In the genomic region with DNA sequence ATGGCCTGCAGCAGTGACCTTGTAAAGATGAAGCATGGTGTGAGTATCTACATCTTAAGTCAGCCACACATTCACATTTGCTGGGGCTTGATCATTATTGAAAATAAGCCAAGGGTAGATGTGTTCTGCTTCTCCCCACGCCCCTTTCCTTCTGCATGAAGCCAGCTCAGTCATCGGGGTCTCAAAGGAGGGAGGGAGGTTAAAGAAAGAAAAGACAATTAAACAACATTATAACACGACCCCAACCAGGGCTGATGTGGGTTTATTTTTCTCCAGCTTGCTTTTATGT, we compare ENCODE assay signal across 8 mouse cellular contexts.
A peak's percentile ranks its signal among the peaks of the same experiment; 100 is the strongest.
DNase-seq lines count a peak whose midpoint lies in the region; ATAC-seq and TF ChIP-seq lines count a peak whose summit lies in the region.
"Had no signal": no experiment of that assay in that cellular context is flagged by ENCODE, and none has a peak within 500 bp of the region (broad histone marks: within the 10 kb centered on the region; RNA-seq: fewer than 3 reads in every experiment).

No protein-coding gene starts in this region.

- peak overlapping the region; percentile 59; the same call in 1 of the 2 replicates for H3K4me2 ChIP-seq in kidney, embryonic 16.5 days (replicated peaks; ENCODE audit: low read depth, low read length)

- H3K4me3 ChIP-seq in kidney, embryonic 16.5 days (ENCODE audit: low read length) = no peak overlapping the region
- H3K4me3 ChIP-seq in C2C12 (ENCODE audit: insufficient read depth, poor library complexity, severe bottlenecking) (no peak overlapping the region), G1E (ENCODE audit: low read depth, low read length) (peak overlapping the region; percentile 83; the same call in 1 of the 2 replicates)
- H3K4me3 ChIP-seq in limb, embryonic 10.5 days = no peak overlapping the region

- WGBS in kidney, embryonic 16.5 days = 60% methylated on average over 3 of the region's 3 CpGs
- 82% methylated on average over 3 of the region's 3 CpGs for WGBS in limb, embryonic 10.5 days

- no peaks in the 10 kb centered on the region for H3K9me3 ChIP-seq in kidney, embryonic 16.5 days (ENCODE audit: low read length)
- H3K9me3 ChIP-seq in G1E (replicated peaks) = peaks cover 28% of the 10 kb centered on the region
- H3K9me3 ChIP-seq in limb, embryonic 10.5 days (replicated peaks) = no peaks in the 10 kb centered on the region

- TF ChIP-seq CTCF in C2C12 (IDR thresholded peaks at IDR 0.05; ENCODE audit: control insufficient read depth, insufficient read depth, insufficient read length) (no peak), G1E (IDR thresholded peaks at IDR 0.05; ENCODE audit: low read depth, low read length) (no peak)

- H3K79me3 ChIP-seq in C2C12 (ENCODE audit: low read depth) = peaks cover 29% of the 10 kb centered on the region

- H3K4me1 ChIP-seq in kidney, embryonic 16.5 days (ENCODE audit: insufficient read depth, low read length) = peaks cover 19% of the 10 kb centered on the region
- peaks cover 31% of the 10 kb centered on the region for H3K4me1 ChIP-seq in G1E (ENCODE audit: insufficient read depth, low read depth, low read length)
- peaks cover 26% of the 10 kb centered on the region for H3K4me1 ChIP-seq in limb, embryonic 10.5 days

- peak overlapping the region; percentile 13 for H3ac ChIP-seq in C2C12 (ENCODE audit: control insufficient read depth, insufficient read length, low read depth)

- ATAC-seq in kidney, embryonic 16.5 days (ENCODE audit: low FRiP score, low TSS enrichment) = no peak
- ATAC-seq in G1E (ENCODE audit: extremely low read depth, insufficient number of reproducible peaks, low FRiP score, poor library complexity, severe bottlenecking) = no peak

- H3K27ac ChIP-seq in kidney, embryonic 16.5 days (ENCODE audit: low read length) = no peak overlapping the region
- H3K27ac ChIP-seq in limb, embryonic 10.5 days = peak overlapping the region; percentile 91

- intact Hi-C loops in left cerebral cortex, postnatal 36 days (cut with DNase I) = no loop called here

- H3K79me2 ChIP-seq in C2C12 (ENCODE audit: control insufficient read depth, insufficient read depth) = peaks cover 42% of the 10 kb centered on the region

- peaks cover 9% of the 10 kb centered on the region for H3K36me3 ChIP-seq in kidney, embryonic 16.5 days (ENCODE audit: insufficient read depth, low read length)
- H3K36me3 ChIP-seq in C2C12 (ENCODE audit: control insufficient read depth, insufficient read depth) (peaks cover 28% of the 10 kb centered on the region), G1E (replicated peaks) (peaks cover 30% of the 10 kb centered on the region)
- peaks cover 29% of the 10 kb centered on the region for H3K36me3 ChIP-seq in limb, embryonic 10.5 days

- DNase-seq in kidney, postnatal 36 days = no peak
- DNase-seq in G1E (ENCODE audit: low spot score) (no peak), adipocyte (ENCODE audit: low spot score) (no peak)
- no peak for DNase-seq in limb, embryonic 10.5 days (ENCODE audit: low spot score)
- DNase-seq in left cerebral cortex, postnatal 36 days (ENCODE audit: low spot score in 2 of 2) = no peak

- H3K9ac ChIP-seq in kidney, embryonic 16.5 days (replicated peaks; ENCODE audit: low read length) = no peak overlapping the region

- H3K27me3 ChIP-seq in kidney, embryonic 16.5 days (ENCODE audit: insufficient read depth, low read length) = no peaks in the 10 kb centered on the region
- H3K27me3 ChIP-seq in C2C12 (ENCODE audit: control insufficient read depth, insufficient read depth, insufficient read length) (no peaks in the 10 kb centered on the region), G1E (ENCODE audit: insufficient read depth, low read length) (no peaks in the 10 kb centered on the region)
- H3K27me3 ChIP-seq in limb, embryonic 10.5 days (ENCODE audit: low read depth, poor library complexity, severe bottlenecking) = no peaks in the 10 kb centered on the region
- H3K27me3 ChIP-seq: Patski had no signal

TF ChIP-seq in C2C12, 6 proteins besides CTCF, POLR2A, EP300 and RAD21:
- no peak for TF ChIP-seq FOSL1 (IDR thresholded peaks at IDR 0.05; ENCODE audit: insufficient read depth, low read length, poor library complexity, severe bottlenecking)
- TF ChIP-seq MYOD1 (IDR thresholded peaks at IDR 0.05; ENCODE audit: control insufficient read depth, insufficient read length, low read depth) = no peak
- no peak for TF ChIP-seq MYOG (IDR thresholded peaks at IDR 0.05; ENCODE audit: control insufficient read depth, extremely low read depth, insufficient read length)
- no peak for TF ChIP-seq MAX (IDR thresholded peaks at IDR 0.05)
- TF ChIP-seq USF1 (IDR thresholded peaks at IDR 0.05; ENCODE audit: low read depth) = no peak
- TF ChIP-seq CEBPB (IDR thresholded peaks at IDR 0.05; ENCODE audit: low read depth) = no peak
